Mouse (Mus musculus) heart, embryonic 13.5 days (tissue): ENCODE results near the gene Rnf126. TPM values are rescaled to one million over a fixed set of nuclear protein-coding genes. Genes with fewer than 3 reads are reported as not detected.
A peak's percentile ranks its signal among the peaks of the same experiment; 100 is the strongest.

Experiments
- ATAC-seq: fragments of 200-750 bp; cut with Nextera tagmentation; 2 replicates; pipeline ENCODE4 v1.8.0; 2017; ENCODE audit warnings: moderate TSS enrichment; ENCODE audit not compliant: insufficient number of reproducible peaks, low FRiP score, low TSS enrichment; ENCODE audit errors: extremely low read depth
- H3K27ac ChIP-seq: fragments of 300-500 bp; sonication (generic); replicated peaks from 2 replicates; pipeline ENCODE4 v1.5.1; 2015; ENCODE audit warnings: moderate library complexity, mild to moderate bottlenecking, inconsistent platforms
- H3K27me3 ChIP-seq: fragments of 300-500 bp; sonication (generic); replicated peaks from 2 replicates; pipeline ENCODE4 v1.6.1; 2015; ENCODE audit warnings: mild to moderate bottlenecking, inconsistent platforms
- H3K36me3 ChIP-seq: fragments of 300-500 bp; sonication (generic); 2 replicates; pipeline ENCODE4 v1.6.1; 2015; ENCODE audit warnings: mild to moderate bottlenecking, inconsistent platforms
- H3K4me1 ChIP-seq: fragments of 300-500 bp; sonication (generic); 2 replicates; pipeline ENCODE4 v1.6.1; 2015; ENCODE audit warnings: inconsistent platforms
- H3K4me2 ChIP-seq: fragments of 300-500 bp; sonication (generic); 2 replicates; pipeline ENCODE4 v1.6.1; 2015; ENCODE audit warnings: inconsistent platforms, mild to moderate bottlenecking, moderate library complexity
- H3K4me3 ChIP-seq: fragments of 300-500 bp; sonication (generic); 2 replicates; pipeline ENCODE4 v1.5.1; 2015; ENCODE audit warnings: moderate library complexity, mild to moderate bottlenecking, inconsistent platforms
- H3K9ac ChIP-seq: fragments of 300-500 bp; sonication (generic); 2 replicates; pipeline ENCODE4 v1.6.1; 2015; ENCODE audit warnings: inconsistent platforms, mild to moderate bottlenecking, moderate library complexity
- H3K9me3 ChIP-seq: fragments of 300-500 bp; sonication (generic); 2 replicates; pipeline ENCODE4 v1.6.1; 2016; ENCODE audit warnings: inconsistent platforms
- WGBS: fragments of 180-500 bp; shearing (Covaris S2); methylation state at CpG from one replicate; pipeline ENCODE4 v1.1.7; 2015; ENCODE audit warnings: mixed read lengths; 5-methylcytosine and 5-hydroxymethylcytosine counted together
- polyA plus RNA-seq: library from polyadenylated mRNA; unstranded; fragments of >200 nt; fragmentation: Nextera tagmentation; extraction: Ambion mirVana; gene quantifications from 2 replicates; pipeline ENCODE4 v1.2.1, GENCODE M21; 2015

Gene Rnf126
- polyA plus RNA-seq, 1 experiment from 2014 or later: 61.4 TPM

- H3K9ac ChIP-seq: peak overlapping the region; percentile 62
- peak overlapping the region; percentile 44 for H3K4me2 ChIP-seq
- H3K27me3 ChIP-seq: no peaks in the 10 kb centered on the region
- no peaks in the 10 kb centered on the region; the same call in 1 of the 2 replicates for H3K36me3 ChIP-seq
- peak overlapping the region; percentile 67 for H3K27ac ChIP-seq
- H3K4me1 ChIP-seq: peaks cover 54% of the 10 kb centered on the region
- WGBS: 26% methylated on average over 11 of the region's 11 CpGs
- H3K9me3 ChIP-seq: no peaks in the 10 kb centered on the region
- peak overlapping the region; percentile 15; the same call in 1 of the 2 replicates for H3K4me3 ChIP-seq
- ATAC-seq: no peak
Measured at GRCm38 (mm10) chr10:79802331-79802971, 35.7 kb upstream of the Rnf126 start.

DNA sequence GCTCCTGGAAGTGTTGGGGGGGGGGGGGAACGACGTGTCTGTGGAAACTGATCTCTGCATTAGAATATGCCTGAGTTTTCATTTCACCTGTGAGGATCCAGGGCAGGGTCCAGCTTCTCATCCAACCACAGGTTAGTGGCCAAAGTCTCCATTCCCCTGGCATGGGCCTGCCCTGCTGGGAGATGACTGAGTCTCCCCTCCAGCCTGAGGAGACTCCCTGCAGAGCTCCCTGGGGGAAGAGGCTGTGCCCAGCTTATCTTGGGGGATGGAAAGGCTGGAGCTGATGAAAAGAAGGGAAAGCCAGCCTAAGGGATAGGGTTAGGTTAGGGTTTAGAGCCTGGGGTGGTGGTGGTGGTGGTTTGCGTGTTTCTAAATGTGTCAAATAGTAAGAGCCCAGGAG, 35.1 kb upstream of the Rnf126 start:
- H3K27me3 ChIP-seq: no peaks in the 10 kb centered on the region
- peak overlapping the region; percentile 44 for H3K4me2 ChIP-seq
- peak overlapping the region; percentile 67 for H3K27ac ChIP-seq
- H3K4me3 ChIP-seq: peak overlapping the region; percentile 15; the same call in 1 of the 2 replicates
- H3K9me3 ChIP-seq: no peaks in the 10 kb centered on the region
- H3K4me1 ChIP-seq: peaks cover 54% of the 10 kb centered on the region
- WGBS: 29% methylated on average over 3 of the region's 3 CpGs
- peak overlapping the region; percentile 62 for H3K9ac ChIP-seq
- no peak for ATAC-seq
- H3K36me3 ChIP-seq: no peaks in the 10 kb centered on the region

GRCm38 (mm10) chr10:79800508-79800907, 33.8 kb upstream of the Rnf126 start:
- Histone ChIP-seq H3K4me1 (peaks cover 42% of the 10 kb centered on the region), H3K27me3 (no peaks in the 10 kb centered on the region), H3K9ac (no peak overlapping the region), H3K4me2 (no peak overlapping the region), H3K27ac (peak overlapping the region; percentile 32; the same call in 1 of the 2 replicates), H3K9me3 (no peaks in the 10 kb centered on the region), H3K4me3 (no peak overlapping the region), H3K36me3 (no peaks in the 10 kb centered on the region)
- 80% methylated on average over 11 of the region's 11 CpGs for WGBS
- no peak for ATAC-seq

DNA sequence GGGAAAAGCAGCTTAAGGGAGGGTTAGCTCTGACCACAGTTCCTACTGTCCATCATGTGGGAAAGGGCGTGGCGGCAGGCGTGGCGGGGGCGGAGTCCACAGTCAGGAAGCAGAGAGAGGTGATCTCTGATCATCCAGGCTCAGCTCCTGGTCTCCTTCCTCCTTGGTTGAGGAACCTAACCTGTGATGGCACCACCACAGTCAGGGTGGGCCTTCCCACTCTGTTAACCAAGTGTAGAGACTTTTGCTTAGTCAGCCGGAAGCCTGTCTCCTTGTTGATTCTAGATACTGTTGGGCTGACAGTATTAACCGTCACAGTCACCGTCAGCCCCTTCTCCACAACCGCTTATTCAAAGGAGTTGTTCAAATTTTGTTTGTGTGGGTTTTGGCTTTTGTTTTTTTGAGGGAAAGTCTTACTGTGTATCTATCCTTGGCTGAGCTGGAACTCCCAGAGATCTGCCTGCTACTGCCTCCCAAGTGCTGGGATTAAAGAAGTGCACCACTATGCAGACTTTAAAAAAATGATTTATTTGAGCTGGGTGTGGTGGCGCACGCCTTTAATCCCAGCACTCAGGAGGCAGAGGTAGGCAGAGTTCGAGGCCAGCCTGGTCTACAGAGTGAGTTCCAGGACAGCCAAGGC, 31.7 kb upstream of the Rnf126 start:
- no peak overlapping the region for H3K4me3 ChIP-seq
- 77% methylated on average over 12 of the region's 12 CpGs for WGBS
- H3K4me2 ChIP-seq: no peak overlapping the region
- peak overlapping the region; percentile 54 for H3K27ac ChIP-seq
- H3K9ac ChIP-seq: no peak overlapping the region
- H3K9me3 ChIP-seq: no peaks in the 10 kb centered on the region
- H3K4me1 ChIP-seq: peaks cover 43% of the 10 kb centered on the region
- no peak for ATAC-seq
- no peaks in the 10 kb centered on the region for H3K36me3 ChIP-seq
- H3K27me3 ChIP-seq: no peaks in the 10 kb centered on the region

DNA sequence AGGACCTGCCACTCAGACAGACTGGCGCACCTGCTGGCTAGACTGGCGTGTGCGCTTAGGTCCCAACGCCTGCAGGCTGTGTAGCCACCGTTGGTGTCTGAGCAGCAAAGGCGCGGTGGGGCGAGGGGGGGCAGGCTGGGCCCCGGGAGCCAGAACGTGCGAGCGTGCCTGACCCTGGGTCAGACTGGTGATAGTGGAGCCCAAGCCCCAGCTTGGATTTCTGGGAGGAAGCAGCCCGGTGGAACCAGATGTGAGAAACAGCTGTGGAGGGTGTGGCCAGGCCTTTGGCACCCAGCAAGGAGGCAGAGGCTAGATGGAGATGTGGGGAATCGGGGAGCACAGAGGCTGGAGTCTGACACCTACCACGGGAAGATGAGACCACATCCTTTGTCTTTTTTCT, 30.6 kb upstream of the Rnf126 start:
- ATAC-seq: no peak
- H3K4me3 ChIP-seq: no peak overlapping the region
- peaks cover 32% of the 10 kb centered on the region for H3K4me1 ChIP-seq
- peak overlapping the region; percentile 41 for H3K27ac ChIP-seq
- WGBS: 31% methylated on average over 15 of the region's 15 CpGs
- H3K9ac ChIP-seq: peak overlapping the region; percentile 29
- H3K9me3 ChIP-seq: no peaks in the 10 kb centered on the region
- peak overlapping the region; percentile 20 for H3K4me2 ChIP-seq
- H3K36me3 ChIP-seq: no peaks in the 10 kb centered on the region
- H3K27me3 ChIP-seq: no peaks in the 10 kb centered on the region

- Histone ChIP-seq H3K27me3 (no peaks in the 10 kb centered on the region), H3K9ac (no peak overlapping the region), H3K9me3 (no peaks in the 10 kb centered on the region), H3K36me3 (no peaks in the 10 kb centered on the region), H3K4me1 (peaks cover 22% of the 10 kb centered on the region), H3K4me3 (no peak overlapping the region), H3K27ac (no peak overlapping the region), H3K4me2 (no peak overlapping the region)
- ATAC-seq: no peak
- WGBS: 92% methylated on average over 3 of the region's 3 CpGs
Measured at GRCm38 (mm10) chr10:79795905-79796304, 29.2 kb upstream of the Rnf126 start.

- no peaks in the 10 kb centered on the region for H3K36me3 ChIP-seq
- H3K27ac ChIP-seq: peak overlapping the region; percentile 86
- no peaks in the 10 kb centered on the region for H3K9me3 ChIP-seq
- peak overlapping the region; percentile 96 for H3K9ac ChIP-seq
- peak overlapping the region; percentile 92 for H3K4me3 ChIP-seq
- peaks cover 22% of the 10 kb centered on the region for H3K4me1 ChIP-seq
- peak; percentile 5; the same call in 1 of the 2 replicates for ATAC-seq
- H3K4me2 ChIP-seq: peak overlapping the region; percentile 96
- H3K27me3 ChIP-seq: peaks cover 4% of the 10 kb centered on the region; the same call in 1 of the 2 replicates
- 16% methylated on average over 10 of the region's 10 CpGs for WGBS
Measured at GRCm38 (mm10) chr10:79794491-79794931, 27.8 kb upstream of the Rnf126 start.

- peaks cover 22% of the 10 kb centered on the region for H3K4me1 ChIP-seq
- peak overlapping the region; percentile 86 for H3K27ac ChIP-seq
- H3K9ac ChIP-seq: peak overlapping the region; percentile 96
- H3K4me3 ChIP-seq: peak overlapping the region; percentile 92
- H3K36me3 ChIP-seq: no peaks in the 10 kb centered on the region
- WGBS: 2% methylated on average over 38 of the region's 38 CpGs
- H3K4me2 ChIP-seq: peak overlapping the region; percentile 96
- ATAC-seq: no peak
- H3K9me3 ChIP-seq: no peaks in the 10 kb centered on the region
- H3K27me3 ChIP-seq: peaks cover 4% of the 10 kb centered on the region; the same call in 1 of the 2 replicates
Measured at GRCm38 (mm10) chr10:79793738-79794490, 27.2 kb upstream of the Rnf126 start.

DNA sequence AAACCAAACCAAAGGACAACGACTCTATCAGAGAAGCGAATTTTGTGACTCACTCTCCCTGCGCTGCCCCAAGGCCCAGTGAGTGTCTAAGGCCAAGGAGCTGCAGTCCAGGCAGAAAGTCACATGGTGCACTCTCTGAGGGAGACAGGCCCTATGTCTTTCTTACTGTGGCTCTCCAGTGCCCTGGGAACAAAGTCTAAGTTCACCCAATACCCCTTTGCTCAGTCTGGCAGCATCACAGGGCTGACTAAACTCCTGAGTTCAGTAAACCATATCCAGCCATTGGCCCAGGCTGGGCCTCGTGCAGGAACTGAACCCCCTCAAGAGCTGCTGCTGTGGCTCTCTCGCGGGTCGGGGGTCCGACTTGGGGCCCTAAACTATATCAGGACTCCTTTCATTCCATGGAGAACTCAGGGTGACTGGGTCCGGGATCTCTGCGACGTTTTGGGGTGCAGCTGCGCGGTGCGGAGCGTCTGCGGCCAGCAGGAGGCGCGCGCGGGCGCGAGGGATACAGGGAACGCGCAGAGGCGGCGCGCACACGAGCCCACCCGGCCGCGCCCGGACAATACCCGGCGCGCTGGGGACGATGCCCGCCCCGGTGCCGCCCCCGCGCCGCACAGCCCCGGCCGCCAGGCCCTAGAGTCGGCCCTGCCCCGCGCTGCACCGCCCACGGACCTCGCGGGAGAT, 26.4 kb upstream of the Rnf126 start, which contains the start of gene Palm:
Gene Palm (plus strand): TSS at position 522 of the 687 bp plus-strand sequence.
- Histone ChIP-seq H3K4me3 (peak within 1 kb of the TSS; percentile 92), H3K27me3 (peaks cover 4% of the 10 kb centered on the region; the same call in 1 of the 2 replicates), H3K27ac (peak within 1 kb of the TSS; percentile 86), H3K4me2 (peak within 1 kb of the TSS; percentile 96), H3K9me3 (no peaks in the 10 kb centered on the region), H3K9ac (peak within 1 kb of the TSS; percentile 96), H3K36me3 (no peaks in the 10 kb centered on the region), H3K4me1 (peaks cover 22% of the 10 kb centered on the region)
- 5% methylated on average over 42 of the region's 51 CpGs for WGBS
- 0 out of 2 replicates have a peak, but pooled peaks have one; percentile 5 for ATAC-seq

DNA sequence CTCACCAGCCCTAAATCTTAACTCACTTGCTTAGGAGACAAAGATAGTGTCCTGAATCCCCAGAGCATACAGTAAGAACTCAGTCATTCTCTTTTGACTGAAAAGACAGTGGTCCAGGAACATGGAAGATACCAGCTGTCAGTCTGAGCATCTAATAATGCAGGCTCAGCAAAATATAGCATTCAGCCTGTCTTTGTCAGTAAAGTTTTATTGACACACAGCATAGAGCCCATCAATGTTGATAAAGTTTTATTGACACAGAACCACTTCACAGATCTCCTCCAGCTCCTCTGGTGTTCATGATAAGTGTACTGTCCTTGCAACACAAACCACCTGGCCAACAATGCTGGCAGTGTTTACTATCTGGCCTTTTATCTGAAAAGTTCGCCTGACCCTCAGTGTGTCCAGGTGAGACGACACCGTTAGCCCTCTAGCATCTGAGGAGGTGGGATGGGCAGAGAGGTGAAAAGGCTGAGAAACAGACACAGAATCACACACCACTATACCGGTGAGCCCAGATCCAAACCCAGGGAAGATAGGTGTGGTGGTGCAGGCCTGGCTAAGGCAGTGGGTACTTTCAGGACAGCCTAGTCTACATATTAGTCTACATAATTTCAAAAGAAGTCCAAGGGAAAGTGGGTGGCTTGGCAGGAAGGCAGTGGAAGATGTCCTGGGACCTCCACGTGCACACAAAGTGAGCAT, 25.7 kb upstream of the Rnf126 start:
- H3K9ac ChIP-seq: no peak overlapping the region
- H3K36me3 ChIP-seq: no peaks in the 10 kb centered on the region
- H3K27me3 ChIP-seq: peaks cover 4% of the 10 kb centered on the region; the same call in 1 of the 2 replicates
- no peak overlapping the region for H3K4me3 ChIP-seq
- H3K9me3 ChIP-seq: no peaks in the 10 kb centered on the region
- H3K27ac ChIP-seq: no peak overlapping the region
- peaks cover 21% of the 10 kb centered on the region for H3K4me1 ChIP-seq
- no peak overlapping the region for H3K4me2 ChIP-seq
- ATAC-seq: no peak
- 74% methylated on average over 5 of the region's 5 CpGs for WGBS
